Mouse (Mus musculus) midbrain, embryonic 16.5 days (tissue): ENCODE measurements around the gene Otop2. TPM values are rescaled to one million over a fixed set of nuclear protein-coding genes. Genes with fewer than 3 reads are reported as not detected.

Experiments
- ATAC-seq: fragments of 200-750 bp; cut with Nextera tagmentation; 2 replicates; pipeline ENCODE4 v1.8.0; 2017; ENCODE audit warnings: moderate TSS enrichment
- H3K27ac ChIP-seq: fragments of 300-500 bp; sonication (generic); 2 replicates; pipeline ENCODE4 v1.5.1; 2014; ENCODE audit warnings: mild to moderate bottlenecking, low read length, mixed read lengths
- H3K27me3 ChIP-seq: fragments of 300-500 bp; sonication (generic); 2 replicates; pipeline ENCODE4 v1.6.1; 2014; ENCODE audit warnings: low read depth, low read length, mixed read lengths; ENCODE audit not compliant: control insufficient read depth, insufficient read depth
- H3K36me3 ChIP-seq: fragments of 300-500 bp; sonication (generic); 2 replicates; pipeline ENCODE4 v1.6.1; 2014; ENCODE audit warnings: mild to moderate bottlenecking, low read length, moderate library complexity, mixed read lengths; ENCODE audit not compliant: control insufficient read depth, insufficient read depth
- H3K4me1 ChIP-seq: fragments of 300-500 bp; sonication (generic); 2 replicates; pipeline ENCODE4 v1.6.1; 2014; ENCODE audit warnings: mild to moderate bottlenecking, low read length, mixed read lengths; ENCODE audit not compliant: control insufficient read depth, insufficient read depth
- H3K4me2 ChIP-seq: fragments of 300-500 bp; sonication (generic); 2 replicates; pipeline ENCODE4 v1.6.1; 2014; ENCODE audit warnings: mild to moderate bottlenecking, low read length, mixed read lengths
- H3K4me3 ChIP-seq: fragments of 300-500 bp; sonication (generic); 2 replicates; pipeline ENCODE4 v1.5.1; 2014; ENCODE audit warnings: low read depth, mild to moderate bottlenecking, low read length, moderate library complexity, mixed read lengths
- H3K9ac ChIP-seq: fragments of 300-500 bp; sonication (generic); 2 replicates; pipeline ENCODE4 v1.6.1; 2014; ENCODE audit warnings: low read depth, low read length, mixed read lengths
- H3K9me3 ChIP-seq: fragments of 300-500 bp; sonication (generic); replicated peaks from 2 replicates; pipeline ENCODE4 v1.6.1; 2014; ENCODE audit warnings: mild to moderate bottlenecking, low read length, mixed read lengths; ENCODE audit not compliant: control insufficient read depth, poor library complexity, severe bottlenecking
- WGBS: fragments of 180-500 bp; shearing (Covaris S2); extraction: QIAGEN DNeasy Blood & Tissue Kit; methylation state at CpG from one replicate; pipeline ENCODE4 v1.1.7; 2014; 5-methylcytosine and 5-hydroxymethylcytosine counted together
- polyA plus RNA-seq: library from polyadenylated mRNA; unstranded; fragments of >200 nt; fragmentation: Nextera tagmentation; extraction: Ambion mirVana; gene quantifications from 2 replicates; pipeline ENCODE4 v1.2.1, GENCODE M21; 2015

Otop2 gene
- polyA plus RNA-seq, 1 experiment from 2014 or later = 0.29 TPM

DNA sequence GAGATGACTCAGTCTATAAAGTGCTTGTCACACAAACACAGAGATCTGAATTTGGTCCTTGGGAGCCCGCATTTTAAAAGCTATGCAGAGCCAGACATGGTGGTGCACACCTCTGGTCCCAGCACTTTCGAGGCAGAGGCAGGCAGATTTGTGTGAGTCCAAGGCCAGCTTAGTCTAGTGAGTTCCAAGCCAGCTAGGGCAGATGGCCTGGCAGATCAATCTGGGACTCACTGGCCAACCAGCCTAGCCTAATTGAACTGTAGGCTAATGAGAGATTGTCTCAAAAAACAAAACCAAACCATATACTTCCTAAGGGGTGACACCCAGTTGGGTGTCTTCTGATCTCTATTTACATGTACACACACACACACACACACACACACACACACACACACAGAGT, 34.3 kb downstream of the Otop2 start:
- H3K9me3 ChIP-seq = no peaks in the 10 kb centered on the region
- H3K4me1 ChIP-seq = no peaks in the 10 kb centered on the region
- ATAC-seq = no peak
- no peak overlapping the region for H3K4me3 ChIP-seq
- H3K27me3 ChIP-seq = peaks cover 6% of the 10 kb centered on the region; the same call in 1 of the 2 replicates
- H3K36me3 ChIP-seq = no peaks in the 10 kb centered on the region
- WGBS = 76% methylated on average over 2 of the region's 2 CpGs
- no peak overlapping the region for H3K27ac ChIP-seq
- no peak overlapping the region for H3K9ac ChIP-seq
- H3K4me2 ChIP-seq = no peak overlapping the region

DNA sequence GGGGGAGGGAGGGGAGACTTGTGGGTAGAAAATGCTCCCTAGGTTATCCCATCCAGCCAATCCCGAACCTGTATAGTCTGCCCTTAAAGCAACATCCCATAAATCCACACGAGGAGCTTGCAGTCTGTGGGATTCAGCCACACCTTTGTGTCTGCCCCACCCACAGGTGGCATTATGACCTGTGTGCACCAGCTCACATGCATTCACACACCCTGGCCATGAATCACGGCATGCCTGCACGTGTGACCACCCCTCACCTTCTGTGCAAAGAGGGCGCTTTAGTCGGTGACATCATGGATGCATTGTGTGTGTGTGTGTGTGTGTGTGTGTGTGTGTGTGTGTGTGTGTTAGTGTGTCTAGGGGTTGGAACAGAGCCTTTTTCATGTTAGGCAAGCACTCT, 34.9 kb downstream of the Otop2 start:
- no peak overlapping the region for H3K27ac ChIP-seq
- H3K9ac ChIP-seq = no peak overlapping the region
- no peaks in the 10 kb centered on the region for H3K36me3 ChIP-seq
- H3K4me2 ChIP-seq = no peak overlapping the region
- no peak for ATAC-seq
- peaks cover 5% of the 10 kb centered on the region; the same call in 1 of the 2 replicates for H3K27me3 ChIP-seq
- H3K9me3 ChIP-seq = no peaks in the 10 kb centered on the region
- H3K4me3 ChIP-seq = no peak overlapping the region
- WGBS = 75% methylated on average over 6 of the region's 6 CpGs
- no peaks in the 10 kb centered on the region for H3K4me1 ChIP-seq

DNA sequence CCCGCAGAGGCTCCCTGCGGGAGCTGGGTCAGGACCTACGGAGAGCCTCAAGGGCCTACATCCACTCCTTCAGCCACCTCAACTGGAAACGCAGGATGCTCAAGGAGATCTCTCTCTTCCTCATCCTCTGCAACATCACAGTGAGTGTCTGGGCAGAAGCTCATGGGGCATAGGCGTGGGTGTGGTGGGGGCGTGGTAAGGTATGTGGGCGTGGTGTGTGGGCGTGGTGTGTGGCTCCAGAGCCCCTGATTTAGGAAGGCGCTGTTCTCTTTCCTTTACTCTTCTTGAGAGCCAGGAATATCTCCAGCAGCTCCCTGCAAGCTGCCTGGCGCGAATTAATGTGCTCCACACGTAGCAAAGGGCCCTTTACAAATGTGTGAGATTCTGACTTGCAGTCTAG, 38.0 kb downstream of the Otop2 start:
- 19% methylated on average over 12 of the region's 12 CpGs for WGBS
- no peak for ATAC-seq
- Histone ChIP-seq H3K9ac (no peak overlapping the region), H3K4me1 (no peaks in the 10 kb centered on the region), H3K9me3 (no peaks in the 10 kb centered on the region), H3K27ac (no peak overlapping the region), H3K4me2 (no peak overlapping the region), H3K4me3 (no peak overlapping the region), H3K36me3 (peaks cover 10% of the 10 kb centered on the region), H3K27me3 (peaks cover 5% of the 10 kb centered on the region; the same call in 1 of the 2 replicates)

DNA sequence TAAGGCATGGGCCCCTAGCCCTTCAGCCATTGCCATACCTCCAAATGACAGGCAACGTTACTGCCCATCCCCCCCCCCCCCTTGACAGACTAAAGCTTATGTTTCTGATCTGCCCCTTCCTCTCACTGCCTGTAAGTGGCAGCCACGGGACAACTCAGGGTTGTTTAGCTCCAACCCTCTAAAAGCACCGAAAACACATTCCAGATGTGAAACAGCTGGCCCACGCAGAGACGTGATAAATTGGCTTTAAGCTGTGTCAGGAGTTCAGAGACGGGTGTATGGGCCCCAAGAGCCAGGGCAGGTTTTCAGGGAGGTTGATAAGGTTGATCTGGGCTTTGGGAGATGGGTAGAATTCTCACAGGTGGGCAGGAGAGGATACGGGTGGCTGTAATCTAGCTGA, 38.6 kb downstream of the Otop2 start:
- ATAC-seq = no peak

DNA sequence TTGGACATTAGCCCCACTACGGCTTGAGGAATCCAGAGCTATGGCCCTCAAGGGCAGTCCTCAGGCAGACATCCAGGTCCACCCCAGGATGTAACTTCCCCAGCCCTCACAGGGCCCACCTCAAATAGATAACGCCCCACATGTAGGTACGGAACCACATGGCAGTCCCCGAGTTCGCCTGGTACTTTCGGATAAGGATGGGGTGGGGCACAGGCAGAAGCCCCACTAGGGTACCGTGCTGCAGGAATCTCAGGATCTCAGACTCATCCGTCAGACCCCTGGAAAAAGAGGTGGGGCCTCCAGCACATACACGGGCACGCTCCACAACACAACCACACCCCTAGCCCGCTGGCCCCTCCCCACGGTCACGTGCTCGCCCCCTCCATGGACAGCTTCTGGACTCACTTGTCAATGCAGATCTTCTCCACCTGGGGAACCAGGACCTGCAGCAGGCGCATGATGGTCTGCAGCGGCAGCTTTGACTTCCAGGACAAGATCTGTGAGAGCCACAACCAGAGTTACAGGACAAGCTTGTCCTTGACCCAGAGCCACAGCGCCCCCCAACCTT, 41.8 kb downstream of the Otop2 start:
- Histone ChIP-seq H3K4me2 (no peak overlapping the region), H3K27ac (no peak overlapping the region), H3K36me3 (peaks cover 23% of the 10 kb centered on the region), H3K9ac (no peak overlapping the region), H3K9me3 (no peaks in the 10 kb centered on the region), H3K4me1 (no peaks in the 10 kb centered on the region), H3K27me3 (peaks cover 5% of the 10 kb centered on the region; the same call in 1 of the 2 replicates), H3K4me3 (no peak overlapping the region)
- no peak for ATAC-seq
- WGBS = 64% methylated on average over 17 of the region's 17 CpGs

More for the DNA sequence above, 38.6 kb downstream of the Otop2 start:
- peaks cover 5% of the 10 kb centered on the region; the same call in 1 of the 2 replicates for H3K27me3 ChIP-seq
- no peak overlapping the region for H3K27ac ChIP-seq
- no peaks in the 10 kb centered on the region for H3K9me3 ChIP-seq
- no peak overlapping the region for H3K4me2 ChIP-seq
- 54% methylated on average over 7 of the region's 7 CpGs for WGBS
- H3K9ac ChIP-seq = no peak overlapping the region
- H3K4me3 ChIP-seq = no peak overlapping the region
- H3K36me3 ChIP-seq = peaks cover 14% of the 10 kb centered on the region
- no peaks in the 10 kb centered on the region for H3K4me1 ChIP-seq

DNA sequence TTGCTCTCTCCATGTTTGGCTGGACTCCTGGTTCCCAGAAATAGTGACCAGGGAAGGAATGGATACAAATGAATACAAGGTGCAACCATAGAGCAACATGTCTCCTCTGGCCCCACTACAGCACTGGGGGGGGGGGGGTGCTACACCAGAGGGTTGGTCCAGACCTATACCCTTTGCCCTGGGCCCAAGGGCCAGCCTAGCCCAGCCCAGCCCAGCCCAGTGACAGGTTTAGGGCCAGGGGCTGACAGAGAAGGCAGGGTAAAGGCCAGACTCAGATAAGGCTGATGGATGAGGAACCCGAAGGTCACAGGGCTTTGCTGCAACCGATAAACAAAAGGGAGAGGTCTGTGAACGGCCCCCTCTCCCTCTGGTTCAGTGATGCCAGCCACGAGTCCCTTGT, 43.0 kb downstream of the Otop2 start:
- H3K27ac ChIP-seq = no peak overlapping the region
- H3K4me1 ChIP-seq = no peaks in the 10 kb centered on the region
- no peak overlapping the region for H3K9ac ChIP-seq
- no peak overlapping the region for H3K4me3 ChIP-seq
- H3K36me3 ChIP-seq = peaks cover 23% of the 10 kb centered on the region
- no peak overlapping the region for H3K4me2 ChIP-seq
- no peaks in the 10 kb centered on the region for H3K27me3 ChIP-seq
- ATAC-seq = no peak
- WGBS = 79% methylated on average over 4 of the region's 4 CpGs
- H3K9me3 ChIP-seq = no peaks in the 10 kb centered on the region

DNA sequence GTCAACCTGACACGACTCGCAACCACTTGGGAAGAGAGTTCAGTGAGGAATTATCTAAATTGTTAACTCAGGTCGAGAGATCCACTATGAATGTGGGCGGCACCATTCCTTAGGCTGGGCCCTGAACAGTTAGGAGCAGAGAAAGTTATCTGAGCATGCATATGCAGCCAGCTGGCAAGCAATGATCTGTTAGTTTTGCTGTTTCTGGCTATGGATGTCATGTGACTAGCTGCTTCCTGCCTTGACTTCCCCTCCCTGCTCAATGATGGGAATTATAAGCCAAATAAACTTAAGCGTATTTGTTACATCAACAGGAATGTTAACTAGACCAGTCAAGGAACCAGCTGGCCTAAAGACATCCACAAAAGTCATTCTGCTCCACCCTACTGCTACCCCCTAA, 46.4 kb downstream of the Otop2 start:
- Histone ChIP-seq H3K4me1 (no peaks in the 10 kb centered on the region), H3K4me3 (no peak overlapping the region), H3K27ac (no peak overlapping the region), H3K4me2 (no peak overlapping the region), H3K27me3 (no peaks in the 10 kb centered on the region), H3K9ac (no peak overlapping the region), H3K9me3 (no peaks in the 10 kb centered on the region), H3K36me3 (peaks cover 20% of the 10 kb centered on the region)
- WGBS = 97% methylated on average over 5 of the region's 5 CpGs
- no peak for ATAC-seq

DNA sequence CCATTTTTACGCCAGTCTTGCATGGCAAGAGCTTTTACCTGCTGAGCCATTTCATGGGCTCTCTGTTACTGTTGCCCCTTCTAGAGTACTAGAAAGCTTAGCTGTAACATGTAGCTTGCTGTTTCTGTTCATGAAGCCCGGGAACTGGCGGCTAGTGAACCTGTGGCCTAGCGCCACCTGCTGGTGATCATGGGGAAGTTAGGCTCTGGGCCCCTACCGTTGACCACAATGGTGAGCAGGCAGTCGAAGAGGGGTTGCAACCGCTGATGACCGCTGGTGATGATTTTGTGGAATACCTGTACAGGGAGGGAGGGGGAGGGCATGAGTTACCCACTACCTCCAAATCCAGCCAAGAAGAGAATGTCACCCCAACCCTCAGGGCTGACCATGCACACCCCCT, 47.2 kb downstream of the Otop2 start:
- Histone ChIP-seq H3K27me3 (no peaks in the 10 kb centered on the region), H3K4me2 (no peak overlapping the region), H3K4me1 (peaks cover 4% of the 10 kb centered on the region), H3K4me3 (no peak overlapping the region), H3K9ac (no peak overlapping the region), H3K9me3 (no peaks in the 10 kb centered on the region), H3K27ac (no peak overlapping the region), H3K36me3 (peaks cover 14% of the 10 kb centered on the region; the same call in 1 of the 2 replicates)
- peak; percentile 16; the same call in 1 of the 2 replicates for ATAC-seq
- 7% methylated on average over 8 of the region's 8 CpGs for WGBS

DNA sequence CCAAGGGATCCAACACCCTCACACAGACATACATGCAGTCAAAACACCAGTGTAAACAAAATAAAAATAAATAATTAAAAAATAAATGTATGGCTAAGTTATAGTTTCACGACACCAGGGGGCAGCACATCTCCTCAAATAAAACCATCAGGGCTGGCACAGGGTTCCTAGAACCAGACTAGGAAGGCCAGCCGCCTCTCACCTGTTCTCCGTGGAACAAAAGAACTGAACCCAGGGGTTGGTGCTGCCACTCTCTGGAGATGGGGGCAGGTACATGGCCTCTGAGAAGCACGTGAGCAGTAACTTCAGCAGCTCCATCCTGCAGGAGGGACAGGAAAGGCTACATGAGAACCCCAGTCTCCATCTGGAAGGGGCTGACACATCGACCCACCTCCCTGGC, 51.5 kb downstream of the Otop2 start:
- Histone ChIP-seq H3K4me1 (peaks cover 4% of the 10 kb centered on the region), H3K4me3 (no peak overlapping the region), H3K9me3 (no peaks in the 10 kb centered on the region), H3K27ac (peak overlapping the region; percentile 39; the same call in 1 of the 2 replicates), H3K9ac (peak overlapping the region; percentile 50), H3K4me2 (no peak overlapping the region), H3K36me3 (no peaks in the 10 kb centered on the region; the same call in 1 of the 2 replicates), H3K27me3 (no peaks in the 10 kb centered on the region)
- ATAC-seq = peak; percentile 41; the same call in 1 of the 2 replicates
- WGBS = 23% methylated on average over 5 of the region's 5 CpGs
